Mouse (Mus musculus): Measurements from ENCODE around the gene Ace3. TPM values are rescaled to one million over a fixed set of nuclear protein-coding genes. Genes with fewer than 3 reads are reported as not detected.

Gene Ace3
- polyA plus RNA-seq, 1 experiment, result 2.2 TPM

DNA sequence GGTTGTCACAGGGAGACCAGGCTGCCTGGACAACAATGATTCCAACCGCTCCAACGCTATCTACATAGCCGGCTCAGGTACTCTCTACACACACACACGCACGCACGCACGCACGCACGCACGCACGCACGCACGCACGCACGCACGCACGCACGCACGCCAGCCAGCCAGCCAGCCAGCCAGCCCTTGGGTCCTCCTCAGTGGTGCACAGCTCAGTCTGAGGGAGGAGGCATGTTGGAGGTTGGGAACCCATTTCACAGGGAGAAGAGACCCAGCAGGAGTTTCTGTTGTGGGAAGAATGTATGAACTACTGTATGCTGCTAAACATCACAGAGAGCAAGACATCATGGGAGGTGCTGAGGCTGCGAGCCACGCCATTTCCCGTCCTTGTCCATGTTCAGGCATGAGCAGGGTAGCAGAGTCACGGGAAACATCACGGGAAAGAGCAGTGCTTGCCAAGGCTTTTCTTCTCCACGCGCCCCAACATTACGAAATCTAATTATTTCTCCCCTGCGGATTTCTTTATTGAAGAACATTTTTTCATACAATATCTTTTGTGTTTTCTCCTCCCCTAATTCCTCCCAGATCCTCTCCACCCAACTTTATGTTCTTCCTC, 38.6 kb upstream of the Ace3 start:
- 87% methylated on average over 28 of the region's 28 CpGs for WGBS

DNA sequence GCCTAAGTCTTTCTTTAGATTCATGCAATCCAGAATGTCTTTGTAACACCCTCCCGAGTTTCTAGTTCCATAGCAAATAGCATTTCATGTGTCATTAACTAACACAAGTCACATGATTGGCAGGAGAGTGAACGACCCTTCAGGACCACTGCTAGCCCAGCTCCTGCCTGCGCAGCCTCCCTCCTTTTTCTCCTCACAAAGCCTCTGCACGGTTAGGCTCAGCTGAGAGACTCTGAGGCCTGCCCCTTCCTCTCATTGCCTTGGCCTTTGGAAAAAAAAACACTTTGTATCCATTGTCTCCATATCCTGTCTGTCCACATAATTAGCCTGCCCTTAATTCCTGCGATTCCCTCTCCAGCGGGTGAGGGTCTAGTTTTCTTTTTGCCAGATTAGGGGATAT, 37.0 kb upstream of the Ace3 start:
- Histone ChIP-seq H3K4me1 (ENCODE audit: control insufficient read depth, insufficient read depth, low read length) (peaks cover 19% of the 10 kb centered on the region), H3K4me3 (replicated peaks; ENCODE audit: extremely low read depth, low read depth, low read length) (no peak overlapping the region)
- peak; percentile 63; the same call in 1 of the 2 replicates for TF ChIP-seq POLR2A (IDR thresholded peaks at IDR 0.05; ENCODE audit: borderline replicate concordance, extremely low read depth, low read depth, low read length)
- TF ChIP-seq CTCF (IDR thresholded peaks at IDR 0.05; ENCODE audit: insufficient read depth, low read length), result no peak
- DNase-seq, result no peak
- 47% methylated on average over 6 of the region's 6 CpGs for WGBS

More for the DNA sequence above, 38.6 kb upstream of the Ace3 start:
- H3K4me1 ChIP-seq (ENCODE audit: control insufficient read depth, insufficient read depth, low read length), result peaks cover 19% of the 10 kb centered on the region
- no peak overlapping the region for H3K4me3 ChIP-seq (replicated peaks; ENCODE audit: extremely low read depth, low read depth, low read length)
- no peak for TF ChIP-seq POLR2A (IDR thresholded peaks at IDR 0.05; ENCODE audit: borderline replicate concordance, extremely low read depth, low read depth, low read length)
- TF ChIP-seq CTCF (IDR thresholded peaks at IDR 0.05; ENCODE audit: insufficient read depth, low read length), result no peak
- no peak for DNase-seq

DNA sequence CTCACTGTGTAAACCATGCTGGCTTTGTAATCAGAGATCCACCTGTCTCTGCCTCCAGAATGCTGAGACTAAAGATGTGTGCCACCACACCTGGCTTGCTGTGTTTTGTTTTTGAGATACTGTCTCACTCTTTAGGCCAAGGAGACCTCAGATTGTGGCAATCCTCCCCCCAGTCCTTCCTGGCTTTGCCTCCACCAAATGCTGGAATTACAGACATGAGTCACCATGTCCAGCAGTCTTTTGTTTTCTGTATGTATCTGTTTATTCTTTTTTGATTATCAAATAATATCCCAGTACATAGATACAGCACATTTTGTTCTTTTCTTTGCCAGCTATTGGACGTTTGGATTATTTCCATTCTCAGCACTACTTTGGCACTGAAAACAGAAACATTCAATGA, 35.9 kb upstream of the Ace3 start:
- WGBS, result 17% methylated on average over 1 of the region's 1 CpGs
- DNase-seq, result no peak

DNA sequence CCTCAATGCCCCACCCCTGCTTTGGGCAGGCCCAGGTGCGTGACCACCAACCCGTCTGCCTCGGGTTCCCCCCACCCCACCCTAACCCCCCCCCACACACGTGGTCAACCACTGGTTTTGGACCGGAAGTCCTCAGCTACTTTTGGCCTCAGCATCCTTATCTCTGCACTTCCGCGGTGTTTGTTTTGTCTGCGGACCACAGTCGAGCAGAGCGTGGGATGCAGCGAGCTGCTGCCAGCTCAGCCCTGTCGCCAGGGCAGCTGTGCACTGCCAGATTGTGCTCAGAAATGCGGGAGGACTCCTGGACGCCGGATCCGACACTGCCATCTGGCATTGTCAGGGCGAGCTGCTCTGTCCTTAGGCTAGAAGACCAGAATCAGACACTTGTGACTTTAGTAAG, 35.1 kb upstream of the Ace3 start:
- Histone ChIP-seq H3K4me3 (replicated peaks; ENCODE audit: extremely low read depth, low read depth, low read length) (no peak overlapping the region), H3K4me1 (ENCODE audit: control insufficient read depth, insufficient read depth, low read length) (peaks cover 11% of the 10 kb centered on the region)
- TF ChIP-seq CTCF (IDR thresholded peaks at IDR 0.05; ENCODE audit: insufficient read depth, low read length), result no peak
- TF ChIP-seq POLR2A (IDR thresholded peaks at IDR 0.05; ENCODE audit: borderline replicate concordance, extremely low read depth, low read depth, low read length), result peak; percentile 52; the same call in 1 of the 2 replicates
- DNase-seq, result no peak
- WGBS, result 2% methylated on average over 17 of the region's 17 CpGs

More for the DNA sequence above, 35.9 kb upstream of the Ace3 start:
- no peak overlapping the region for H3K4me3 ChIP-seq (replicated peaks; ENCODE audit: extremely low read depth, low read depth, low read length)
- H3K4me1 ChIP-seq (ENCODE audit: control insufficient read depth, insufficient read depth, low read length), result peaks cover 12% of the 10 kb centered on the region
- TF ChIP-seq POLR2A (IDR thresholded peaks at IDR 0.05; ENCODE audit: borderline replicate concordance, extremely low read depth, low read depth, low read length), result no peak

DNA sequence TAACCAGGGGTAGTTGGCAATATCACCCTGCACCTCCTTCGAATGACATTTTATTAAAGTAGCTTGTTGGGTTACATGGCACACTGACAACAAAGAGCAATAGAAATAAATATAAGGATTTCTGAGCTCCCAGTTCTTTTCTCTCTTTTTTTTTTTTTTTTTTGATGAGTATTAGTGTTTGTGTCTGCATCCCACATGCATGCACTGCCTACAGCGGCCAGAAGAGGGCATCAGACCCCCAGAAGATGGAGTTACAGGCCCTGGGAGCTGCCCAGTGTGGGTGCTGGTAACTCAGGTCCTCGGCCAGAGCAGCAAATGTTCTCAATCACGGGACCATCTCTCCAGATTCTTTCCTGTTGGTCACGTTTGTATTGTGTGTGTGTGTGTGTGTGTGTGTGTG, 29.8 kb upstream of the Ace3 start:
- Histone ChIP-seq H3K4me1 (ENCODE audit: control insufficient read depth, insufficient read depth, low read length) (peaks cover 7% of the 10 kb centered on the region), H3K4me3 (replicated peaks; ENCODE audit: extremely low read depth, low read depth, low read length) (no peak overlapping the region)
- DNase-seq, result no peak
- 59% methylated on average over 5 of the region's 5 CpGs for WGBS
- TF ChIP-seq CTCF (IDR thresholded peaks at IDR 0.05; ENCODE audit: insufficient read depth, low read length), result peak; percentile 7; the same call in 1 of the 2 replicates
- no peak for TF ChIP-seq POLR2A (IDR thresholded peaks at IDR 0.05; ENCODE audit: borderline replicate concordance, extremely low read depth, low read depth, low read length)

DNA sequence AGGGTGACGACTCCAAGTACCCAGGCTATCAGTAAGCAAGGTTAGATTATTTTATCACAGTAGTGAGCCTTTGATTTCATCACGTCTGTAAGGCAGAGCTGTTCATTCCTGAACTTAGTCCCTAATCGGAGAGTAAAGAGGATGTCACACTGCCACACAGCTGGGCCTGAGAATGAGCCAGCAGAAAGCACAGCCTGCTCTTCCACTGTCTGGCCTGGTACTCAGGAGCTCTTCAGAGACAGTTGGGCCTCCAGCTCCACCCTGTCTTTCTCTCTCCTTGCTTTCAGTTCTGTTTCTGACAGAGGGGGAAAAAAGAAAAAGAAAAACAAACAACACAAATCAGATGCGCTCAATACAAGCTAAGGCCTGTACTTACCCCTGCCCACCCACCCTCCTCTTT, 28.2 kb upstream of the Ace3 start:
- Histone ChIP-seq H3K4me1 (ENCODE audit: control insufficient read depth, insufficient read depth, low read length) (peaks cover 3% of the 10 kb centered on the region), H3K4me3 (replicated peaks; ENCODE audit: extremely low read depth, low read depth, low read length) (no peak overlapping the region)
- no peak for DNase-seq
- WGBS, result 70% methylated on average over 4 of the region's 4 CpGs
- TF ChIP-seq CTCF (IDR thresholded peaks at IDR 0.05; ENCODE audit: insufficient read depth, low read length), result no peak
- no peak for TF ChIP-seq POLR2A (IDR thresholded peaks at IDR 0.05; ENCODE audit: borderline replicate concordance, extremely low read depth, low read depth, low read length)

DNA sequence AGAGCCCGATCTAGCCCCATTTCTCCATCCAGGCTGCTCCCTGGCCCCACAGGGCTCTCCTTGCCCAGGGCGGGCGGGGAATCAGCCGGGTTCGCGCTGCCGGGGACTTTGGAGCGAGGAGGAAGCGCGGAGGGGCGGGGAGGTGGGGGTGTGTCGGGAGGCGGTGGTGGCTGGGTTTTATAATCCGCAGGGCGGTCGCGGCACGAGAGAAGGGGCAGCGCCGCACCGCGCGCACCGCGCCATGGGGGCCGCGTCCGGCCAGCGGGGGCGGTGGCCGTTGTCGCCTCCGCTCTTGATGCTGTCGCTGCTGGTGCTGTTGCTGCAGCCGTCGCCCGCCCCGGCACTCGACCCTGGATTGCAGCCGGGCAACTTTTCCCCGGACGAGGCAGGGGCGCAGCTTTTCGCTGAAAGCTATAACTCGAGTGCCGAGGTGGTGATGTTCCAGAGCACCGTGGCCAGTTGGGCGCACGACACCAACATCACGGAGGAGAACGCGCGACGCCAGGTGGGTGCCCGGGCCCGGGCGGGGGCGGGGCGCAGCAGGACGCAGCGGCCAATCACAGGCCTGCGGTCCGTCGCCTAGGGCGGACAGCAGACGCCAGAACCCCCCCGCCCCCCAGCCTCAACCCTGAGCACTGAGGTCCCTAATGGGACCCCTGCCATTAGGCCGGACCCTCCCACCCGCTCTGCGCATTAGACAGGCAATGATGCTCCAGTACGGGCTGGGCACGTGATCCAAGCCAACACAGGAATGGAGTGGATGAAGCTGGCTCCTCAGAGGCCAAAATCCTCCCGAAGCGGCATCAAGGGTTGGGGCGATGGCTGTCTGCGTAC, 26.5 kb upstream of the Ace3 start, which contains the start of gene Ace:
Gene Ace, plus strand, starts transcription at position 205 of the 834 bp plus-strand sequence.
- TF ChIP-seq POLR2A (IDR thresholded peaks at IDR 0.05; ENCODE audit: borderline replicate concordance, extremely low read depth, low read depth, low read length) (peak; percentile 74), CTCF (IDR thresholded peaks at IDR 0.05; ENCODE audit: insufficient read depth, low read length) (no peak)
- DNase-seq, result peak; percentile 38
- peak within 1 kb of the TSS; percentile 93 for H3K4me3 ChIP-seq (replicated peaks; ENCODE audit: extremely low read depth, low read depth, low read length)
- WGBS, result under 1% methylated on average over 76 of the region's 76 CpGs
- H3K4me1 ChIP-seq (ENCODE audit: control insufficient read depth, insufficient read depth, low read length), result peaks cover 6% of the 10 kb centered on the region

DNA sequence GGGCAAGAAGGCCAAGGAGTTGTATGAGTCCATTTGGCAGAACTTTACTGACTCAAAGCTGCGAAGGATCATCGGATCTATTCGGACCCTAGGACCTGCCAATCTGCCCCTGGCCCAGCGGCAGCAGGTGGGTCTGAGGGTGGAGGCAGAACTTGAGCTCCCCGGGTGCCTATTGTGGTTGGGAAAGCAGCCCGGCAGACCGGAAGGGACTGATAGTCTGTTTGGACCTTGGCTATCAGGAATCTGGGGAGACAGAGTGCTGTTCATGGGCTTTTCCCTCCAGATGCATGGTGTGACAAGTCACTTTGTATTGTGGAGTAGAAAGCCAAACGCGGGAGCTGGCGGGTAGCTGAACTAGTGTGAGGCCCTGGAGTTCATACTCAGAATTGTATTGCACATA, 25.5 kb upstream of the Ace3 start:
- TF ChIP-seq CTCF (IDR thresholded peaks at IDR 0.05; ENCODE audit: insufficient read depth, low read length) (no peak), POLR2A (IDR thresholded peaks at IDR 0.05; ENCODE audit: borderline replicate concordance, extremely low read depth, low read depth, low read length) (no peak)
- H3K4me3 ChIP-seq (replicated peaks; ENCODE audit: extremely low read depth, low read depth, low read length), result peak overlapping the region; percentile 93
- no peak for DNase-seq
- H3K4me1 ChIP-seq (ENCODE audit: control insufficient read depth, insufficient read depth, low read length), result peaks cover 7% of the 10 kb centered on the region
- 35% methylated on average over 10 of the region's 10 CpGs for WGBS

DNA sequence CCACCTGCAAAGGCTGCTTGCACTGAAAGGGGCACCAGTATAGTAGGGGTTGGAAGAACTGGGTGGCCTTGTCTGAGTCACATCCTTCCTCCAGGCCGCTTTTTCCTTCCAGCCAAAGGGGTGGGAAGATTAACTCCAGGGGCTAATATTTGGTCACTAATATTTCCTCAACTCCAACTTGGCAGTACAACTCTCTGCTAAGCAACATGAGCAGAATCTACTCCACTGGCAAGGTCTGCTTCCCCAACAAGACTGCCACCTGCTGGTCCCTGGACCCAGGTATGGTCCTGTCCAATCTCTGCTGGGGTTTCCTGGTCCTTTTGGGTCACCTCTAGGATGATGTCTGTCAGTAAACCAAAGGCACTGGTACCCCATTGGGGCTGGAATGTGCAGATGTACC, 25.0 kb upstream of the Ace3 start:
- H3K4me3 ChIP-seq (replicated peaks; ENCODE audit: extremely low read depth, low read depth, low read length), result peak overlapping the region; percentile 93

More for the DNA sequence above, 25.0 kb upstream of the Ace3 start:
- 5% methylated on average over 1 of the region's 1 CpGs for WGBS
- peak; percentile 71 for DNase-seq
- peak; percentile 83 for TF ChIP-seq CTCF (IDR thresholded peaks at IDR 0.05; ENCODE audit: insufficient read depth, low read length)
- TF ChIP-seq POLR2A (IDR thresholded peaks at IDR 0.05; ENCODE audit: borderline replicate concordance, extremely low read depth, low read depth, low read length), result no peak
- H3K4me1 ChIP-seq (ENCODE audit: control insufficient read depth, insufficient read depth, low read length), result peaks cover 10% of the 10 kb centered on the region

All from lung, adult 2 months (tissue).